Mouse (Mus musculus): ENCODE data around the gene Mapkapk5.

The Mapkapk5 gene

DNA sequence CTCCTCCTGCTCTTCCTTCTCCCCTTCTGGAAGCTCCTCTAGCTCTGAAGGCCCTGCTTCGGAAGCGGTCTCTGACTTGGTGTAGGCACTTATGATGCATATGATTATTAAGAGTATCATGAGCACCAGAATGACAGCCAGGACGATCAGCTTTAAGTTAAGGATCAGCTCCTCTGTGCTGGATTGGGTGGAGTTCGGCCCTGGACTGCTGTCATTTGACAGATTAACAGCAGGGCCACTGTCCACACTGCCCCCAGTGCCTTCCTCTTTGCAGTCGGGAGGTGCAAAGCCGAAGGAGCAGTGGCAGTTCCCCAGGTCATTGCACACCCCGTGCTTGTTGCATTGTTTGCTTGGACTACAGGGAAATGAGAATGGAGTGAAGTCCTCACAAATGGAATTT is 45.0 kb downstream of the Mapkapk5 start:
- no peak for DNase-seq (ENCODE audit: low spot score in 2 of 2)

DNA sequence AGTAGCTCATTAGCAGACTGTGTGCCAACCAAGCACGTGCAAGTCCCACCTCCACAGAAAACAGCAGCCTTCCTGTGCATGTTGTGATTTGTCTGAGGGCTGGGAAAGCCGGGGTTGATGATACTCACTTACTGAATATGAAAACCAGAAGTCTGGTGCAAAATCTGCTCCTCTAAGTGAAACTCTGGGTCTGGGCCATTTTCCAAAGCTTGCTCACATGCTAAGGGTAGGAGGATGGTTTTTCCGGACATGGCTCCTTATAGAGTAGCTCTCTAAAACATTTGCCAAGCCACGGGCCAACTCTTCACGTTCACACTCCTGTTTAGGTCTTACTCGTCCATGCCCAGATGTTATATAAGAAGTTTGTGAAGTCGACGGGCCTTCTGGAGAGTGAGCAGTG is 52.4 kb downstream of the Mapkapk5 start:
- DNase-seq (ENCODE audit: low spot score in 2 of 2): no peak

DNA sequence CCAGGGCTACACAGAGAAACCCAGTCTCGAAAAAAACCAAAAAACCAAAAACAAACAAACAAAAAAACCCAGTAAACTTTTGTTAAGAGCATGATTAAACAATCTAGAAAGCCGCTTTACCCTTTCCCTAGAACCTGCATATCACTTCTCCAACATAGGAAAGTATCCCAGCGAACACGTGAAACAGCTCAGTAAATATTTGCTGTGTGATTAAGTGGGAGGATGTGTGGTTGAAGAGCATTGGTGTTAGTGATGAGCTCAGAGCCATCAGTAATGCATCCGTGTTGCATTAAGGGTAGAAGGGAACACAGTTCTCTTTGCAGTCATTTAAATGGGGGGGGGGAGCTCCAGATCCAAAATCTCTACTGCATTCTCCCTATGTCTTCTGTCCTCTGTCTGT is 60.9 kb downstream of the Mapkapk5 start:
- no peak for DNase-seq (ENCODE audit: low spot score in 2 of 2)

- no peak for DNase-seq (ENCODE audit: low spot score in 2 of 2)
These were observed 68.0 kb downstream of the Mapkapk5 start for GRCm38 (mm10) chr5:121477680-121478079.

GRCm38 (mm10) chr5:121476040-121476439 is 69.7 kb downstream of the Mapkapk5 start:
- no peak for DNase-seq (ENCODE audit: low spot score in 2 of 2)
